Mouse (Mus musculus) liver, embryonic 14.5 days (tissue): ENCODE results near the gene Myom3. TPM values are rescaled to one million over a fixed set of nuclear protein-coding genes. Genes with fewer than 3 reads are reported as not detected.

Source experiments
- ATAC-seq: fragments of 200-750 bp; cut with Nextera tagmentation; 2 replicates; pipeline ENCODE4 v1.8.0; 2017; ENCODE audit warnings: moderate number of reproducible peaks, mild to moderate bottlenecking, moderate library complexity; ENCODE audit not compliant: insufficient read depth
- DNase-seq, 3 experiments: peaks; one replicate each; pipeline ENCODE4 v3.0.0-alpha.2; 2012 to 2013; ENCODE audit warnings: low read depth in 3 of 3, low spot score in 3 of 3
- H3K27ac ChIP-seq: fragments of 300-500 bp; sonication (generic); 2 replicates; pipeline ENCODE4 v1.5.1; 2014; ENCODE audit warnings: moderate library complexity, mild to moderate bottlenecking, control low read depth, inconsistent platforms
- H3K27me3 ChIP-seq: fragments of 300-500 bp; sonication (generic); 2 replicates; pipeline ENCODE4 v1.6.1; 2014; ENCODE audit warnings: mild to moderate bottlenecking, low read length, moderate library complexity; ENCODE audit not compliant: control insufficient read depth, insufficient read depth
- H3K36me3 ChIP-seq: fragments of 300-500 bp; sonication (generic); replicated peaks from 2 replicates; pipeline ENCODE4 v1.6.1; 2014; ENCODE audit warnings: low read depth; ENCODE audit not compliant: control insufficient read depth, insufficient read depth
- H3K4me1 ChIP-seq, 2 experiments: fragments of 200-500 bp in 1 of 2; fragments of 300-500 bp in 1 of 2; sonication (generic) in 1 of 2; replicated peaks; 2 replicates each; pipeline ENCODE4 v1.6.1; 2012 to 2014; ENCODE audit warnings: antibody characterized with exemption in 1 of 2, inconsistent platforms in 1 of 2, low read length in 1 of 2; ENCODE audit not compliant: control insufficient read depth in 2 of 2, insufficient read depth in 2 of 2
- H3K4me2 ChIP-seq: fragments of 300-500 bp; sonication (generic); 2 replicates; pipeline ENCODE4 v1.6.1; 2014; ENCODE audit warnings: low read depth, mild to moderate bottlenecking, control low read depth, moderate library complexity
- H3K4me3 ChIP-seq, 2 experiments: fragments of 200-500 bp in 1 of 2; fragments of 300-500 bp in 1 of 2; sonication (generic) in 1 of 2; 2 replicates each; pipeline ENCODE4 v1.5.1; 2012 to 2014; ENCODE audit warnings: low read depth in 2 of 2, low read length in 2 of 2, mild to moderate bottlenecking in 2 of 2, control low read depth in 1 of 2, inconsistent platforms in 1 of 2, moderate library complexity in 1 of 2; ENCODE audit not compliant: insufficient read depth in 1 of 2
- H3K9ac ChIP-seq: fragments of 300-500 bp; sonication (generic); replicated peaks from 2 replicates; pipeline ENCODE4 v1.6.1; 2014; ENCODE audit warnings: mild to moderate bottlenecking, control low read depth, moderate library complexity
- H3K9me3 ChIP-seq: fragments of 300-500 bp; sonication (generic); 2 replicates; pipeline ENCODE4 v1.6.1; 2016; ENCODE audit warnings: low read length, mixed read lengths; ENCODE audit not compliant: control insufficient read depth
- CTCF ChIP-seq: IDR thresholded peaks from 2 replicates; pipeline ENCODE4 v1.5.1; 2016; ENCODE audit warnings: antibody characterized with exemption, low read depth, control low read depth
- EP300 ChIP-seq: IDR thresholded peaks from 2 replicates; pipeline ENCODE4 v1.6.1; 2016; ENCODE audit warnings: antibody characterized with exemption, low read depth
- WGBS: fragments of 180-500 bp; shearing (Covaris S2); extraction: QIAGEN DNeasy Blood & Tissue Kit; methylation state at CpG from one replicate; pipeline ENCODE4 v1.1.7; 2014; ENCODE audit not compliant: insufficient replicate concordance; 5-methylcytosine and 5-hydroxymethylcytosine counted together
- polyA plus RNA-seq, 2 experiments: library from polyadenylated mRNA; depleted of rRNA in 1 of 2; stranded (reverse) in 1 of 2; unstranded in 1 of 2; fragments of >200 nt; fragmentation: Nextera tagmentation in 1 of 2; extraction: Ambion mirVana in 1 of 2; gene quantifications; 2 replicates each; pipeline versions ENCODE4 v1.2.1 to v1.2.3; 2012 to 2014

The Myom3 gene
- polyA plus RNA-seq, 2 experiments: 0.04 to 0.06 TPM

GRCm38 (mm10) chr4:135823298-135823697, 63.8 kb downstream of the Myom3 start:
- H3K27ac ChIP-seq: no peak overlapping the region
- H3K4me2 ChIP-seq: no peak overlapping the region
- peak in 2 of 3 experiments; percentile 26 to 44 for DNase-seq
- H3K27me3 ChIP-seq: no peaks in the 10 kb centered on the region
- no peaks in the 10 kb centered on the region for H3K4me1 ChIP-seq
- no peaks in the 10 kb centered on the region for H3K36me3 ChIP-seq
- H3K9ac ChIP-seq: no peak overlapping the region
- no peaks in the 10 kb centered on the region for H3K9me3 ChIP-seq
- ATAC-seq: no peak
- no peak for TF ChIP-seq EP300
- peak; percentile 75 for TF ChIP-seq CTCF
- WGBS: 43% methylated on average over 2 of the region's 2 CpGs
- H3K4me3 ChIP-seq: no peak overlapping the region

- DNase-seq (no peak), ATAC-seq (no peak)
- no peak overlapping the region for H3K4me2 ChIP-seq
- WGBS: 61% methylated on average over 8 of the region's 8 CpGs
- TF ChIP-seq CTCF: no peak
- no peak for TF ChIP-seq EP300
- no peak overlapping the region for H3K9ac ChIP-seq
- H3K27ac ChIP-seq: no peak overlapping the region
- H3K9me3 ChIP-seq: no peaks in the 10 kb centered on the region
- H3K4me3 ChIP-seq: no peak overlapping the region
- H3K4me1 ChIP-seq: peaks cover 0 to 3% of the 10 kb centered on the region in 2 experiments; a peak in 1 of 4 replicates
- H3K27me3 ChIP-seq: no peaks in the 10 kb centered on the region
- H3K36me3 ChIP-seq: no peaks in the 10 kb centered on the region
These were observed 64.7 kb downstream of the Myom3 start for GRCm38 (mm10) chr4:135824254-135824653.

DNA sequence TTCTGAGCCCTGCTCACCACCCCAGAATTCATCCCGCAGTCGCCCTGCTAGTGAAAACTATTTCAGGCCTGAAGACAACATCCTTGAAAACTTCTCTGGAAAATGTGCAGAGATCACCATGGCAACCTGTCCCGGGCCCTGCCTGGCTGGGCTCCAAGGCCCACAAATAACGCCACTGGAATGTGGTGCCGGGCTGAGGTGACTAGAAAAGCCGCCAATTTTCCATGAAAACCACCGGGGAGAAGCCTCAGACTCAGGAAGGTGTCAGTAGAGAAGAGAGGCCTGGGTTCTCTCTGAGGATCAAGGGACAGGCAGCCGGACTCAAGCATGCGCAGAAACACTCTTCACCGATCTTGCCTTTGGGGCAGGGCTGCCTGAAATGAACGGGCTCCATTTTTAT, 69.0 kb downstream of the Myom3 start:
- DNase-seq: no peak
- no peak for ATAC-seq
- WGBS: 59% methylated on average over 11 of the region's 11 CpGs

GRCm38 (mm10) chr4:135832070-135832469, 72.6 kb downstream of the Myom3 start:
- no peak for TF ChIP-seq EP300
- no peak for TF ChIP-seq CTCF
- Histone ChIP-seq H3K27me3 (no peaks in the 10 kb centered on the region), H3K27ac (no peak overlapping the region), H3K4me3 (no peak overlapping the region), H3K4me2 (no peak overlapping the region), H3K4me1 (peaks cover 0 to 3% of the 10 kb centered on the region in 2 experiments; a peak in 1 of 4 replicates), H3K9ac (no peak overlapping the region), H3K9me3 (no peaks in the 10 kb centered on the region), H3K36me3 (no peaks in the 10 kb centered on the region)
- DNase-seq (no peak), ATAC-seq (no peak)
- 65% methylated on average over 11 of the region's 11 CpGs for WGBS

More for the DNA sequence above, 69.0 kb downstream of the Myom3 start:
- Histone ChIP-seq H3K36me3 (no peaks in the 10 kb centered on the region), H3K27ac (no peak overlapping the region), H3K27me3 (no peaks in the 10 kb centered on the region), H3K9ac (no peak overlapping the region), H3K9me3 (no peaks in the 10 kb centered on the region), H3K4me1 (peaks cover 0 to 3% of the 10 kb centered on the region in 2 experiments; a peak in 1 of 4 replicates), H3K4me2 (no peak overlapping the region), H3K4me3 (no peak overlapping the region)
- TF ChIP-seq EP300 (no peak), CTCF (no peak)

DNA sequence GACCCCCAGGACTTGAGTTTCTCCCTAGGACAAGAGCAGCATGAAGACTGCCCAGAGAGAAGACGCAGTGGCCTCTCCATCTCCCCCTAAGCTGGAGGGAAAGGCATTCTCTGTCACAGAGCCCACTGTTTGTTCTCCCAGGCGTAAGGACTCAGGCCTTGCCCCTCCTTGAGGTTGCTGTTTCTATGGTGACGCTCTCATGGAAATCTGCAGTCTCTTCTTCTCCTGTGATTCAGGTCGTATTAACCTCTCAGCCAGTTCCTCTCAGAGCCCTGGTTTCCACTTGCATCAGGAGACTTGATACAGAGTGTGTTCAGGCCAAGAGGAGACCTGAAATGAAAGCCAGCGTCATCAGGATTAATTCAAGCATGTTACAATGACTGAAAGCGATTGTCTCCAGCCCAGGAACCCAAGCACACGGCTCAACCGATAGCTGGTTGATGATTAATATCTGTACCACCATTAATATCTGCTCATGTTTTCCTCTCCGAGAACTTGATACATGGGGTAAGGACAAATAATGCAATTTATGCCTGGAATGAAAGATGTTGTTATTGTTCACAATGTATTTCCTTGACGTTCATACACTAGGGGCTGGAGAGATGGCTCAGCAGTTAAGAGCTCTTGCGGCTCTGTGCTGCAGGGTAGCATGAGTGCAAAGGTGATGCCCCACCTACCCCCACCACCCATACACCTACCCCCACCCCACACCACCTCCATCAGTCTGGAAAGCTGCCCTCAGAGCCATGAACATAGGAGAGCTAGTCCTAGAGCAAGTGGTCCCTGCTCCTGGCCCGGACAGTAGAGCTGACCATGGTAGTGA, 74.0 kb downstream of the Myom3 start:
- Histone ChIP-seq H3K4me2 (no peak overlapping the region), H3K27ac (no peak overlapping the region), H3K9ac (no peak overlapping the region), H3K27me3 (no peaks in the 10 kb centered on the region), H3K36me3 (no peaks in the 10 kb centered on the region), H3K4me3 (no peak overlapping the region), H3K9me3 (no peaks in the 10 kb centered on the region), H3K4me1 (peaks cover 0 to 3% of the 10 kb centered on the region in 2 experiments; a peak in 1 of 4 replicates)
- 70% methylated on average over 12 of the region's 12 CpGs for WGBS
- ATAC-seq (no peak), DNase-seq (no peak)
- TF ChIP-seq EP300 (no peak), CTCF (no peak)
